Mouse (Mus musculus) adipocyte (in vitro differentiated cells): ENCODE measurements around the gene Clcn6.

Source experiments
- DNase-seq: peaks from one replicate; pipeline ENCODE4 v3.0.0-alpha.2; 2016; ENCODE audit warnings: low spot score

The Clcn6 gene

GRCm38 (mm10) chr4:148038600-148039253, at the start of gene Clcn6, which contains the start of gene Mthfr:
Gene Clcn6 (minus strand): TSS chr4:148038821.
Gene Mthfr (plus strand): TSS chr4:148039077.
- DNase-seq: peak; percentile 99

GRCm38 (mm10) chr4:148087907-148088527, 49.4 kb upstream of the Clcn6 start, which contains the start of gene Agtrap:
Gene Agtrap (minus strand): TSS chr4:148088031.
- peak; percentile 87 for DNase-seq

DNA sequence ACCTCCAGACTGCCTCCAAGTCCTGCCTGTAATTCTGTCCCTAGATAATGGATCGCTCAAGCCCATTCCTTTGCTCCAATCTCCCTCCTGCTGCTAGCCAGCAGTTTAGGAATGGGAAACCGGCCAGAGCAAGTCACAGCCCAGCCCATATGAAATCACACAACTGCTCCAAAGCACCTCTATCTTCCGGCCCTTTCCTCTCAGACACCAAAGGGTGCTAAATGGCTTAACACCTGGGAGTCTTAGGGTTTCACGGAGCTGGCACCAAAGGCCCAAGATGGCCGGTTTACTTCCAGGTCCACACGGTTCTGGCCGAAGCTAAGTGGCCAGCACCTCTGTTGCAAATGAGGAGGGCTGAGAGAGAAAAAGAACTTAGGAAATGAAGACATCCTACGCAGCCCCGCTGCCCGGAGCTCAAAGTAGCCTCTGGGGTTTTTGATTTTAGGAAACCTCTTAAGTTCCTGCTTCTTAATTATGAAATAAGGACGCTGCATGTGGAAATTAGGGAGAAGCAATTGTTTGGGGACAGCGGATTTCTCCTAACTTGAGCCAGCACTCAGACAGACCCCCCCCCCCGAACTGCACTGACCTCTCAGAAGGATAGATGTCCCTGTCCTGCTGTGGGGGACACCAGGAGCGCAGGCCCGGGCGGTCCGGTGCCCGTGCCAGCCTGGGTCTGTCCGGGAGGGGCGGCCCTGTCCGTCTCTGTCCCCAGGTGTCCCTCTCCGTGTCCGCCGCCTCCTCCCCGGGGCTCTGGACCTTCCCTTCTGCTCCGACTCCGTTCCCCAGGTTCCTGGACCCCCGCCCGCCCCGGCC, 48.7 kb upstream of the Clcn6 start:
- DNase-seq: peak; percentile 53

- DNase-seq: no peak
These were observed 47.3 kb upstream of the Clcn6 start for GRCm38 (mm10) chr4:148085907-148086305.

- DNase-seq: no peak
These were observed 46.7 kb upstream of the Clcn6 start for GRCm38 (mm10) chr4:148085131-148085906.

GRCm38 (mm10) chr4:148084261-148084714, 45.7 kb upstream of the Clcn6 start:
- DNase-seq: no peak

DNA sequence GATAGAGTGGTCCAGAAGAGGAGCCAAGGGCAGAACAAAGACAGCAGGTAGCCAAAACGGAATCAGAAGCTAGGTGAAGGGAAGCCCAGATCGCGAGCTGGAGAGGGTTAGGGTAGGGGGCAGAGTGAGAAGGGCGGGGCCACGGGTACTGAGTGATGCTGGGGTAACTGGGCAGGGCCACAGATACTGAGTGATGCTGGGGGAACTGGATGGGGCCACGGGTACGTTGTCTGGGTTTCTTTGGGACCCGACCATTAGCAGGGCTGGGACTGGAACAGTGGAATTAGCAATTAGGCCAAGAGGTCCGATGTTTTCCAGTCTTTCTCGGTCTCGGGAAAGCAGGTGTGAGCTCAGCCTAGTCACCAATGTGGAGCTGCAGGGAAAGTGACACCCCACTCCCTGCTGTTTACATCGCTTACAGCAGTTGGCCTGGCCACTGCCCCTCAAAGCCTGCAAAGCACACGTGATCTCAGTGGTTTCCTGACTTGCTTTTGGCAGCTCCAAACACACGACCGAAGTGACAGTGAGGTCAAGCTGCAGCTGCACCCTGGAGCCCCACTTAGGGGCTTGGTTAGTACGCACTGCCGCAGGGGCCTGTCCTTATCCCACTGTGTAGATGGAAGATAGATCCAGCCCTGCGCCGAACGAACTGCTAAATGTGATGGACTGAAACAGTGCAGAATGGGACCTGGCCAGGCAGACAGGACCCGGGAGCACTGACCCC, 44.7 kb upstream of the Clcn6 start:
- DNase-seq: no peak

DNA sequence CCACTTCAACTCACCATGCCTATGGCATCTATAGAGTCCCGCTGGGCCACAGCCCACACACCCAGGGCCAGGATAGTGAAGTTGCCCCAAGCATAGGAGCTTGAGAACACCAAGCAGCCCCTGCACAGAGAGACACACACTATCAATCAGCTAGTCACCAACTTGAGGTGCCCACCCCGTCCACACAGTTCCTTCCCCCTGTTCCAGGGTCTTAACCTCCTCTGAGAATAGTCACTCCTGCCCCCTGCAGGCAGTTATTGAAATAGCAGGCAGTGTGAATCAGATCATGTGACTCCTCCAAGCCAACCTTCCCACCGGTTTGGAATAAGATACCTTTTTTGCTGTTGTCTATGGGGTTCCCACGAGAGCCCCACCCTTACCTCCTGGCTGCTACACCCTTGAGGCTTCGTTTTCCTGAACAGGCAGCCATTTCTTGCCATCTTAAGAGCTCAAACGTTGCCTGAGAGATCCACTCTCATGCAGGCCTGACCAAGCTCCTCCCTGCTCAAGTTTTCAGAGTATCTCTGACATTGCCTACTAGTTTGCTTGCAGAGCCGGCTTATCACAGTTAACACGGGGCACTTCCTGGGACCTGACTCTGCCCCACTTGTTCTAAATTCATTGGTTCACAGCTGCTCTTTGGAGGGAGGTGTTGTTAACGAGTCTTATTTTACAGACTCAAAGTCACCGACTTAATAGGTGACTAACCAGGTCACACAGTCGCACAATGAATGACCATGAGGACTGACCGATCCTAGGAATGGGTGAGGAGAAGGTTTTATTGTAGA, 43.8 kb upstream of the Clcn6 start:
- DNase-seq: peak; percentile 39

GRCm38 (mm10) chr4:148081201-148081600, 42.6 kb upstream of the Clcn6 start:
- DNase-seq: no peak

DNA sequence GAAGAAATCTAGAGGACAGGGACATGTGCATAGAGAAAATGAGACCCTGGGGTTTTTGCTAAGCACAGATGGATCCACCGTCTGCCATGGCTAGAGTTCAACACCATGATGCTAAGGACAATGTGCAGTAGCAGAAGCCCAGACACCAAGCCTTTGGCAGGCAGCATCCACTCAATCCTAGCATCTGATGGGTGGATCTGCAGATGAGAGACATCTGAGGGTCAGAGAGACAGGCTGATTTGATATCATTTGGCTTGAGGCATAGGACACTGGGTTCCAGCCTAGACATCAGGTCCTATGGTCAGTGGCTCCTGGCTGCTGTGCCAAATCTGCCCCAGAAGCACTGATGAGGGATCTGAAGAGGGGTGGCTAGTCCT, 42.0 kb upstream of the Clcn6 start:
- DNase-seq: no peak

DNA sequence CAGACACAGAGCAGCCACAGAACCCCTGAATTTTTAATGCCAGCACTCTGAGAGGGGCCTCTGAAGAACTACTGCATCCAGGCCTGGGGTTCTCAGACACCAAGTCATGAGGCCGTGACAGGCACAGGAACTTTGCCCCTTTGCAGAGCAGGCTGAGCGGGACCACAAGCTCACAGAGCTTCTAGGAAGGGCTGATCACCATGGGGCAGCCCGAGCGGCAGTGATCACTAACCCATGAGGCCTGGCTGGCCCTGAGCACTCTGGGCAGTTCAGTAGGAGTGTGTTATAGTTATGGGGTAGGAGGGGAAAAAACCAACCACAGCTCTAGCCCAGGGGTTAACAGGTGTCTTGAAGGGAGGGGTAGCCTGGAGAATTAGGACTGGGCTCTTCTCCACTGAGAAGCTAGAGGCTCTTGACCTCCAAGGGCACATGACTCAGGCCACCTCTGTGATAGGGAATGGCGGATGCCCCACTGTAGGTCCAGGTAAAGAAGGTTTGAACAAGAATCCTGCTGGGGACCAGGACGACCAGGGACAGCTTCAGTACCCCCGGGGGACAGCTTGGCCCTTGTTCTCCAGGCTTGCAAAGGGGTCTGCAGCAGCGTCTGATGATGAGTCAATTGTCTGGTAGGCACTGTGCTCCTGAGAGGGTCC, 41.4 kb upstream of the Clcn6 start:
- DNase-seq: no peak

DNA sequence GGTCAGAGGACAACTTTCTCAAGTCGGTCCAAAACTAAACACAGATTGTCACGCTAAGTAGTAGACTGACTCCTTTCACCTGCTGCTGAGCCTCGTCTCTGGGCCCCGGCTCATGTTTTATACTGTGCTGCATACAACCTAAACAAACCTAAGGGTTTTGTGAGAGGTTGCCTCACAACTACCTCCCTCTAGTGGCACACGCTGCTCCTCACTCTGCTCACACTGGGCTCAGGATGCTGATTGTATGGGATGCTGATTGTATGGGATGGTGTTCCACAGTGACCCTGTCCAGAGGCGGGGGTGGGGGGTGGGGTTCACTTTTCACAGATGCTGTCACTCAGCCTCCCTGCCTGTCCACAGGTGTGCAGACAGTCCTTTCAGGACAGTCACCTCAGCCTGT, 40.6 kb upstream of the Clcn6 start:
- no peak for DNase-seq

DNA sequence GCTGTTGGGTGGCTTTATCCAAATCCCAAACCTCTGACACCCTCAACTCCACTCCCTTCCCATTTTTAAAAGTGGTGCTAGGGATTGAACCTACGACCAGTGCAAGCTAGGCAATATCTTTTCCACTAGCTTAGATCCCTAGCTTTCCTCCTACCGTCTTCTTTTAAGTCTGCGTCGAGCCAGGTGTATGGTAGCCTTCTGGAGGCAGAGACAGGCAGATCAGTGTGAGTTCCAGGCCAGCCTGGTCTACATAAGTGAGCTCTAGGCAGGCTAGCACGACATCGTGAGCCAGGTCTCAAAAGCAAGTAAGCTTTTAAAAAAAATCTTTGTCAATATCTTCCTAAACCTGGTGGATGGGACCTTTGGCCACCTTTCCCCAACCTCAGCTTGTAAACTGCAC, 37.3 kb upstream of the Clcn6 start:
- no peak for DNase-seq

DNA sequence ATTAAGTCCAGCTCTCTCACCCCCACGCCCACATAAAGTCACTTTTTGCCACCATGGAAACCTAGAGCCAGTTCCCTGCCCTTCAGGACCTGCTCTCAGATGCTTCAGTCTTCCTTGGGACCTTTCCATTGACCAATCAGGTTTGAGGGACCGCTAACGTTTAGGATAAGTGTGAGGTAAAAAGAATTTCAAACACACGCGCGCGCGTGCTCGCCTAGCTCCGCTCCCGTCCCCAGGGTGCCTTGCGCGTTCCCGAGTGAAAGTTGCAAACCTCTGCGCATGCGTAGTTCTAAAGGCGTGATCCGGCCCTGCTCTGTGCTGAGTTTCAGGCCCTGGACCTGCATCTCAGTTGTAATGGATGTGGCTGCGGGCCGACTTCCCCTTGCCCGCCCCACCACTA, 36.6 kb upstream of the Clcn6 start:
- no peak for DNase-seq

DNA sequence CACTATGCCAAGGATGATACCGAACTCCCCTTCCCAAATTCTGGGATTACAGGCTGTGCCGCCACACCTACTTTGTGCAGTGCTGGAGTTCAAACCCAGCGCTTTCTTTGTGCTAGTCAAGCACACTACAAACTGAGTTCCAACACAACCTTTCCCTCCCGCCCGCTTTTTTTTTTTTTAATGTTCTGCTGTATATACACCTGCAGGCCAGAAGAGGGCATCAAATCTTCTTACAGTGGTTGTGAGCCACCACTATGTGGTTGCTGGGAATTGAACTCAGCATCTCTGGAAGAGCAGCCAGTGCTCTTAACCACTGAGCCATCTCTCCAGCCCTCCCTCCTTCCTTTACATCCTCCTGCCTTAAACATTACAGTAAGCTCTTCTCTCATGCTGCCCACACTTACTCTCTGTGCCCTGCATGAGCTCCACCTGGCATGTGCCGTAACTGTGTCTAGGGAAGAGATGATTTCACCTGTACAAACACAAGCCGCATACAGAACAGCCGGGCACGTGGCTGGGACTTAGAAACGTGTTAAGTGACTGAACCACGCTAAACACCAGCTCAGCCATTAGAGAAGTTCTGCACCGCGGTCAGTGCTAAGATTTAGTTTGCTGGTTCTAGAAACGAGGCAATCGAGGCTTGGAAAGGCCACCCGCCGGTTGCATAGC, 36.0 kb upstream of the Clcn6 start:
- DNase-seq: peak; percentile 38

- DNase-seq: no peak
These were observed 32.9 kb upstream of the Clcn6 start for GRCm38 (mm10) chr4:148071508-148071907.

- no peak for DNase-seq
These were observed 31.1 kb upstream of the Clcn6 start for GRCm38 (mm10) chr4:148069602-148070218.

- DNase-seq: peak; percentile 44
These were observed 28.7 kb upstream of the Clcn6 start for GRCm38 (mm10) chr4:148067346-148067745.

GRCm38 (mm10) chr4:148066401-148066744, 27.8 kb upstream of the Clcn6 start:
- peak; percentile 47 for DNase-seq
